Mouse (Mus musculus) C2C12 (cell line): Measurements from ENCODE around the gene Fam124b.

Experiments used
- CTCF ChIP-seq: IDR thresholded peaks from one replicate; pipeline ENCODE4 v1.5.1; 2011; ENCODE audit not compliant: control insufficient read depth, insufficient read depth, insufficient read length
- FOSL1 ChIP-seq: IDR thresholded peaks from one replicate; pipeline ENCODE4 v1.8.0; 2011; ENCODE audit warnings: mild to moderate bottlenecking, low read length; ENCODE audit not compliant: poor library complexity, insufficient read depth, severe bottlenecking
- MAX ChIP-seq: IDR thresholded peaks from one replicate; pipeline ENCODE4 v1.6.1; 2011; ENCODE audit warnings: mild to moderate bottlenecking, control low read depth
- MYOD1 ChIP-seq: IDR thresholded peaks from one replicate; pipeline ENCODE4 v1.6.1; 2011; ENCODE audit warnings: low read depth; ENCODE audit not compliant: control insufficient read depth, insufficient read length
- MYOG ChIP-seq: IDR thresholded peaks from one replicate; pipeline ENCODE4 v1.6.1; 2011; ENCODE audit not compliant: control insufficient read depth, insufficient read length; ENCODE audit errors: extremely low read depth
- USF1 ChIP-seq: IDR thresholded peaks from one replicate; pipeline ENCODE4 v1.6.1; 2011; ENCODE audit warnings: low read depth, mild to moderate bottlenecking, control low read depth, moderate library complexity

GRCm38 (mm10) chr1:80253309-80253708, 35.0 kb upstream of the Fam124b start:
- TF ChIP-seq CTCF (no peak), MYOG (no peak), USF1 (no peak), MAX (no peak), MYOD1 (no peak), FOSL1 (no peak)
